Mouse (Mus musculus) liver, embryonic 16.5 days (tissue): Measurements from ENCODE around the gene Ptma. TPM values are rescaled to one million over a fixed set of nuclear protein-coding genes. Genes with fewer than 3 reads are reported as not detected.
A peak's percentile ranks its signal among the peaks of the same experiment; 100 is the strongest.

Experiments
- ATAC-seq: fragments of 200-750 bp; cut with Nextera tagmentation; 2 replicates; pipeline ENCODE4 v1.8.0; 2017; ENCODE audit warnings: low read depth, mild to moderate bottlenecking, moderate number of reproducible peaks, moderate library complexity
- H3K27ac ChIP-seq: fragments of 300-500 bp; sonication (generic); 2 replicates; pipeline ENCODE4 v1.5.1; 2014; ENCODE audit warnings: mild to moderate bottlenecking, low read length
- H3K27me3 ChIP-seq: fragments of 300-500 bp; sonication (generic); 2 replicates; pipeline ENCODE4 v1.6.1; 2014; ENCODE audit warnings: low read depth, low read length, mixed read lengths; ENCODE audit not compliant: control insufficient read depth, insufficient read depth
- H3K36me3 ChIP-seq: fragments of 300-500 bp; sonication (generic); 2 replicates; pipeline ENCODE4 v1.6.1; 2014; ENCODE audit warnings: mild to moderate bottlenecking; ENCODE audit not compliant: control insufficient read depth, insufficient read depth
- H3K4me1 ChIP-seq: fragments of 300-500 bp; sonication (generic); 2 replicates; pipeline ENCODE4 v1.6.1; 2014; ENCODE audit warnings: low read depth, low read length, mixed read lengths; ENCODE audit not compliant: control insufficient read depth
- H3K4me2 ChIP-seq: fragments of 300-500 bp; sonication (generic); 2 replicates; pipeline ENCODE4 v1.6.1; 2014; ENCODE audit warnings: low read depth, low read length, mixed read lengths
- H3K4me3 ChIP-seq: fragments of 300-500 bp; sonication (generic); 2 replicates; pipeline ENCODE4 v1.5.1; 2014; ENCODE audit warnings: low read depth, mild to moderate bottlenecking, low read length
- H3K9ac ChIP-seq: fragments of 300-500 bp; sonication (generic); 2 replicates; pipeline ENCODE4 v1.6.1; 2014; ENCODE audit warnings: low read depth, low read length
- H3K9me3 ChIP-seq: fragments of 300-500 bp; sonication (generic); replicated peaks from 2 replicates; pipeline ENCODE4 v1.6.1; 2016; ENCODE audit warnings: low read length; ENCODE audit not compliant: control insufficient read depth
- WGBS: fragments of 180-500 bp; shearing (Covaris S2); extraction: QIAGEN DNeasy Blood & Tissue Kit; methylation state at CpG from one replicate; pipeline ENCODE4 v1.1.7; 2014; ENCODE audit not compliant: insufficient replicate concordance; 5-methylcytosine and 5-hydroxymethylcytosine counted together
- polyA plus RNA-seq: library from polyadenylated mRNA; unstranded; fragments of >200 nt; fragmentation: Nextera tagmentation; extraction: Ambion mirVana; gene quantifications from 2 replicates; pipeline ENCODE4 v1.2.1, GENCODE M21; 2015

Ptma gene
- polyA plus RNA-seq, 1 experiment from 2014 or later: 500 TPM

- no peak overlapping the region for H3K27ac ChIP-seq
- H3K9me3 ChIP-seq: no peaks in the 10 kb centered on the region
- H3K4me1 ChIP-seq: peaks cover 24% of the 10 kb centered on the region
- no peaks in the 10 kb centered on the region for H3K27me3 ChIP-seq
- WGBS: 61% methylated on average over 7 of the region's 7 CpGs
- H3K4me3 ChIP-seq: no peak overlapping the region
- no peak overlapping the region for H3K9ac ChIP-seq
- H3K36me3 ChIP-seq: no peaks in the 10 kb centered on the region
- ATAC-seq: no peak
- H3K4me2 ChIP-seq: no peak overlapping the region
Measured at GRCm38 (mm10) chr1:86522286-86522871, 4.1 kb upstream of the Ptma start.

- H3K4me1 ChIP-seq: peaks cover 31% of the 10 kb centered on the region
- no peak for ATAC-seq
Measured at GRCm38 (mm10) chr1:86523776-86524618, 2.5 kb upstream of the Ptma start.

GRCm38 (mm10) chr1:86524619-86525498 lies 1.7 kb upstream of the Ptma start:
- WGBS: 2% methylated on average over 53 of the region's 53 CpGs
- Histone ChIP-seq H3K4me1 (peaks cover 39% of the 10 kb centered on the region), H3K4me3 (peak overlapping the region; percentile 100), H3K36me3 (peaks cover 8% of the 10 kb centered on the region), H3K9ac (peak overlapping the region; percentile 99), H3K27me3 (no peaks in the 10 kb centered on the region), H3K27ac (peak overlapping the region; percentile 99), H3K9me3 (no peaks in the 10 kb centered on the region), H3K4me2 (peak overlapping the region; percentile 100)
- ATAC-seq: peak; percentile 70

More at GRCm38 (mm10) chr1:86523776-86524618, 2.5 kb upstream of the Ptma start:
- Histone ChIP-seq H3K9me3 (no peaks in the 10 kb centered on the region), H3K4me3 (peak overlapping the region; percentile 100; the same call in 1 of the 2 replicates), H3K27me3 (no peaks in the 10 kb centered on the region), H3K27ac (peak overlapping the region; percentile 94), H3K9ac (peak overlapping the region; percentile 73), H3K4me2 (peak overlapping the region; percentile 100), H3K36me3 (peaks cover under 1% of the 10 kb centered on the region; the same call in 1 of the 2 replicates)
- 43% methylated on average over 8 of the region's 8 CpGs for WGBS

GRCm38 (mm10) chr1:86525499-86526115 lies 919 bp upstream of the Ptma start:
- Histone ChIP-seq H3K4me3 (peak overlapping the region; percentile 100), H3K9ac (peak overlapping the region; percentile 99), H3K4me1 (peaks cover 39% of the 10 kb centered on the region), H3K4me2 (peak overlapping the region; percentile 100), H3K27me3 (no peaks in the 10 kb centered on the region), H3K27ac (peak overlapping the region; percentile 99), H3K36me3 (peaks cover 9% of the 10 kb centered on the region), H3K9me3 (no peaks in the 10 kb centered on the region)
- peak; percentile 1; the same call in 1 of the 2 replicates for ATAC-seq
- WGBS: under 1% methylated on average over 44 of the region's 44 CpGs

- Histone ChIP-seq H3K9ac (peak overlapping the region; percentile 99), H3K27ac (peak overlapping the region; percentile 96), H3K27me3 (no peaks in the 10 kb centered on the region), H3K4me2 (peak overlapping the region; percentile 100), H3K9me3 (no peaks in the 10 kb centered on the region), H3K36me3 (peaks cover 11% of the 10 kb centered on the region), H3K4me1 (peaks cover 47% of the 10 kb centered on the region), H3K4me3 (peak overlapping the region; percentile 100)
- WGBS: under 1% methylated on average over 111 of the region's 111 CpGs
- no peak for ATAC-seq
Measured at GRCm38 (mm10) chr1:86526789-86527598, 468 bp downstream of the Ptma start.

- Histone ChIP-seq H3K27ac (peak overlapping the region; percentile 96), H3K4me3 (peak overlapping the region; percentile 100), H3K4me2 (peak overlapping the region; percentile 100), H3K27me3 (no peaks in the 10 kb centered on the region), H3K4me1 (peaks cover 51% of the 10 kb centered on the region), H3K9me3 (no peaks in the 10 kb centered on the region), H3K9ac (peak overlapping the region; percentile 99), H3K36me3 (peaks cover 11% of the 10 kb centered on the region)
- WGBS: under 1% methylated on average over 89 of the region's 89 CpGs
- peak; percentile 16 for ATAC-seq
Measured at GRCm38 (mm10) chr1:86527599-86528486, 1.3 kb downstream of the Ptma start.

- Histone ChIP-seq H3K4me2 (peak overlapping the region; percentile 100), H3K9ac (peak overlapping the region; percentile 99), H3K27me3 (no peaks in the 10 kb centered on the region), H3K36me3 (peaks cover 13% of the 10 kb centered on the region), H3K27ac (peak overlapping the region; percentile 96), H3K9me3 (no peaks in the 10 kb centered on the region), H3K4me3 (peak overlapping the region; percentile 100), H3K4me1 (peaks cover 49% of the 10 kb centered on the region)
- no peak for ATAC-seq
- 0% methylated on average over 15 of the region's 15 CpGs for WGBS
Measured at GRCm38 (mm10) chr1:86528571-86529180, 2.1 kb downstream of the Ptma start.
